Mouse (Mus musculus): ENCODE measurements around the gene Nabp2. TPM values are rescaled to one million over a fixed set of nuclear protein-coding genes. Genes with fewer than 3 reads are reported as not detected.

The Nabp2 gene
- polyA plus RNA-seq, 1 experiment, result 458 TPM

- TF ChIP-seq FLI1 (IDR thresholded peaks at IDR 0.05; ENCODE audit: low read length), result no peak
- TF ChIP-seq GATA1 (IDR thresholded peaks at IDR 0.05; ENCODE audit: borderline replicate concordance, low read length), result no peak
- Histone ChIP-seq H3K27me3 (replicated peaks) (no peaks in the 10 kb centered on the region), H3K36me3 (replicated peaks; ENCODE audit: low read length) (peaks cover 91% of the 10 kb centered on the region), H3K9me3 (no peaks in the 10 kb centered on the region), H3K4me3 (replicated peaks) (no peak overlapping the region), H3K4me1 (peaks cover 21% of the 10 kb centered on the region)
These were observed 22.1 kb upstream of the Nabp2 start for GRCm38 (mm10) chr10:128433417-128433816.

- Histone ChIP-seq H3K4me3 (replicated peaks) (no peak overlapping the region), H3K4me1 (peaks cover 23% of the 10 kb centered on the region), H3K9me3 (no peaks in the 10 kb centered on the region), H3K27me3 (replicated peaks) (no peaks in the 10 kb centered on the region), H3K36me3 (replicated peaks; ENCODE audit: low read length) (peaks cover 84% of the 10 kb centered on the region)
- TF ChIP-seq GATA1 (IDR thresholded peaks at IDR 0.05; ENCODE audit: borderline replicate concordance, low read length) (no peak), FLI1 (IDR thresholded peaks at IDR 0.05; ENCODE audit: low read length) (no peak)
These were observed 18.2 kb upstream of the Nabp2 start for GRCm38 (mm10) chr10:128429454-128429853.

GRCm38 (mm10) chr10:128429052-128429451 lies 17.8 kb upstream of the Nabp2 start:
- Histone ChIP-seq H3K9me3 (no peaks in the 10 kb centered on the region), H3K4me3 (replicated peaks) (no peak overlapping the region), H3K27me3 (replicated peaks) (no peaks in the 10 kb centered on the region), H3K36me3 (replicated peaks; ENCODE audit: low read length) (peaks cover 81% of the 10 kb centered on the region), H3K4me1 (peaks cover 26% of the 10 kb centered on the region)
- TF ChIP-seq GATA1 (IDR thresholded peaks at IDR 0.05; ENCODE audit: borderline replicate concordance, low read length), result no peak
- no peak for TF ChIP-seq FLI1 (IDR thresholded peaks at IDR 0.05; ENCODE audit: low read length)

GRCm38 (mm10) chr10:128425260-128425659 lies 14.0 kb upstream of the Nabp2 start:
- Histone ChIP-seq H3K27me3 (replicated peaks) (no peaks in the 10 kb centered on the region), H3K36me3 (replicated peaks; ENCODE audit: low read length) (peaks cover 87% of the 10 kb centered on the region), H3K9me3 (no peaks in the 10 kb centered on the region), H3K4me3 (replicated peaks) (no peak overlapping the region), H3K4me1 (peaks cover 28% of the 10 kb centered on the region)
- TF ChIP-seq FLI1 (IDR thresholded peaks at IDR 0.05; ENCODE audit: low read length) (no peak), GATA1 (IDR thresholded peaks at IDR 0.05; ENCODE audit: borderline replicate concordance, low read length) (no peak)

GRCm38 (mm10) chr10:128424604-128425003 lies 13.3 kb upstream of the Nabp2 start:
- Histone ChIP-seq H3K27me3 (replicated peaks) (no peaks in the 10 kb centered on the region), H3K36me3 (replicated peaks; ENCODE audit: low read length) (peaks cover 87% of the 10 kb centered on the region), H3K9me3 (no peaks in the 10 kb centered on the region), H3K4me3 (replicated peaks) (peak overlapping the region; percentile 73), H3K4me1 (peaks cover 28% of the 10 kb centered on the region)
- TF ChIP-seq GATA1 (IDR thresholded peaks at IDR 0.05; ENCODE audit: borderline replicate concordance, low read length) (no peak), FLI1 (IDR thresholded peaks at IDR 0.05; ENCODE audit: low read length) (no peak)

- Histone ChIP-seq H3K4me1 (peaks cover 28% of the 10 kb centered on the region), H3K4me3 (replicated peaks) (no peak overlapping the region), H3K27me3 (replicated peaks) (no peaks in the 10 kb centered on the region), H3K36me3 (replicated peaks; ENCODE audit: low read length) (peaks cover 89% of the 10 kb centered on the region), H3K9me3 (no peaks in the 10 kb centered on the region)
- TF ChIP-seq GATA1 (IDR thresholded peaks at IDR 0.05; ENCODE audit: borderline replicate concordance, low read length) (no peak), FLI1 (IDR thresholded peaks at IDR 0.05; ENCODE audit: low read length) (no peak)
These were observed 11.1 kb upstream of the Nabp2 start for GRCm38 (mm10) chr10:128422426-128422825.

GRCm38 (mm10) chr10:128414848-128415247 lies 3.6 kb upstream of the Nabp2 start:
- no peaks in the 10 kb centered on the region for H3K27me3 ChIP-seq (replicated peaks)

GRCm38 (mm10) chr10:128413076-128413475 lies 1.8 kb upstream of the Nabp2 start:
- H3K4me3 ChIP-seq (replicated peaks), result peak overlapping the region; percentile 94
- H3K36me3 ChIP-seq (replicated peaks; ENCODE audit: low read length), result peaks cover 56% of the 10 kb centered on the region
- no peak for TF ChIP-seq GATA1 (IDR thresholded peaks at IDR 0.05; ENCODE audit: borderline replicate concordance, low read length)
- no peak for TF ChIP-seq FLI1 (IDR thresholded peaks at IDR 0.05; ENCODE audit: low read length)
- no peaks in the 10 kb centered on the region for H3K9me3 ChIP-seq
- H3K4me1 ChIP-seq, result peaks cover 58% of the 10 kb centered on the region
- H3K27me3 ChIP-seq (replicated peaks), result no peaks in the 10 kb centered on the region

More at GRCm38 (mm10) chr10:128414848-128415247, 3.6 kb upstream of the Nabp2 start:
- Histone ChIP-seq H3K4me3 (replicated peaks) (no peak overlapping the region), H3K9me3 (no peaks in the 10 kb centered on the region), H3K4me1 (peaks cover 44% of the 10 kb centered on the region), H3K36me3 (replicated peaks; ENCODE audit: low read length) (peaks cover 66% of the 10 kb centered on the region)
- no peak for TF ChIP-seq FLI1 (IDR thresholded peaks at IDR 0.05; ENCODE audit: low read length)
- TF ChIP-seq GATA1 (IDR thresholded peaks at IDR 0.05; ENCODE audit: borderline replicate concordance, low read length), result no peak

- no peak for TF ChIP-seq GATA1 (IDR thresholded peaks at IDR 0.05; ENCODE audit: borderline replicate concordance, low read length)
- Histone ChIP-seq H3K36me3 (replicated peaks; ENCODE audit: low read length) (peaks cover 56% of the 10 kb centered on the region), H3K9me3 (no peaks in the 10 kb centered on the region), H3K27me3 (replicated peaks) (no peaks in the 10 kb centered on the region), H3K4me1 (peaks cover 61% of the 10 kb centered on the region), H3K4me3 (replicated peaks) (peak overlapping the region; percentile 94)
These were observed 1.3 kb upstream of the Nabp2 start for GRCm38 (mm10) chr10:128412558-128412957.

GRCm38 (mm10) chr10:128412055-128412381 lies 726 bp upstream of the Nabp2 start:
- peaks cover 55% of the 10 kb centered on the region for H3K36me3 ChIP-seq (replicated peaks; ENCODE audit: low read length)
- H3K4me1 ChIP-seq, result peaks cover 61% of the 10 kb centered on the region
- no peak for TF ChIP-seq FLI1 (IDR thresholded peaks at IDR 0.05; ENCODE audit: low read length)
- TF ChIP-seq GATA1 (IDR thresholded peaks at IDR 0.05; ENCODE audit: borderline replicate concordance, low read length), result no peak
- H3K4me3 ChIP-seq (replicated peaks), result peak overlapping the region; percentile 94
- H3K9me3 ChIP-seq, result no peaks in the 10 kb centered on the region
- H3K27me3 ChIP-seq (replicated peaks), result no peaks in the 10 kb centered on the region

GRCm38 (mm10) chr10:128410560-128410845 lies 789 bp downstream of the Nabp2 start:
- no peaks in the 10 kb centered on the region for H3K9me3 ChIP-seq
- H3K36me3 ChIP-seq (replicated peaks; ENCODE audit: low read length), result peaks cover 56% of the 10 kb centered on the region
- peak overlapping the region; percentile 94 for H3K4me3 ChIP-seq (replicated peaks)
- no peaks in the 10 kb centered on the region for H3K27me3 ChIP-seq (replicated peaks)
- TF ChIP-seq FLI1 (IDR thresholded peaks at IDR 0.05; ENCODE audit: low read length) (no peak), GATA1 (IDR thresholded peaks at IDR 0.05; ENCODE audit: borderline replicate concordance, low read length) (no peak)
- H3K4me1 ChIP-seq, result peaks cover 64% of the 10 kb centered on the region
